Mouse (Mus musculus) E14TG2a.4 (cell line): Measurements from ENCODE around the gene Igsf8.

Experiments used
- CTCF ChIP-seq: conservative IDR thresholded peaks from 2 replicates; pipeline ENCODE4 v1.5.1; 2014; ENCODE audit warnings: low read length
- POU5F1 ChIP-seq: IDR thresholded peaks from 2 replicates; pipeline ENCODE4 v1.6.1; 2014; ENCODE audit warnings: low read length, borderline replicate concordance

DNA sequence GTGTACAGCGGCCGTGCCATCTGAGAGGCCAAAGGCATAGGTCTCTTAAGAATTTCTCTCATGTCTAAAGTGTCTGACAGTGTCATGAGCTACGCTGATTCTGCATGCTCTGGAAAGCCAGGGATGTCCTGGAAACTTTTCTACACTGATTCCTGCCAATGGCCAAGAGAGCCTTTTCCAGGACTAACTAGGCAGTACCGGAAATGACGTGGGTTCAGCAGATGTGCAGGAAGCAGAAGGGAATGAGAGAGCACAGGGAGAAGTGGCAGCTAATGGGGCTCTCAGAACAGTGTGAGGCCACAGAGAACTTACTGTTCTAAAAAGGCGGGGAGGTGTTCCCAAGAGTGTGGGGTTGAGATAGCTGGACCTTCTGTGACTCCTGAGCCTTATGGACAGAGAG is 11.9 kb downstream of the Igsf8 start:
- TF ChIP-seq CTCF (no peak), POU5F1 (no peak)
